Mouse (Mus musculus) 3134 (cell line): ENCODE measurements around the gene Rpl18a.

ENCODE experiments used
- DNase-seq: peaks from one replicate; pipeline ENCODE4 v3.0.0-alpha.2; 2011; ENCODE audit warnings: low spot score; ENCODE audit not compliant: insufficient read length; ENCODE audit errors: extremely low read depth

Rpl18a gene

DNA sequence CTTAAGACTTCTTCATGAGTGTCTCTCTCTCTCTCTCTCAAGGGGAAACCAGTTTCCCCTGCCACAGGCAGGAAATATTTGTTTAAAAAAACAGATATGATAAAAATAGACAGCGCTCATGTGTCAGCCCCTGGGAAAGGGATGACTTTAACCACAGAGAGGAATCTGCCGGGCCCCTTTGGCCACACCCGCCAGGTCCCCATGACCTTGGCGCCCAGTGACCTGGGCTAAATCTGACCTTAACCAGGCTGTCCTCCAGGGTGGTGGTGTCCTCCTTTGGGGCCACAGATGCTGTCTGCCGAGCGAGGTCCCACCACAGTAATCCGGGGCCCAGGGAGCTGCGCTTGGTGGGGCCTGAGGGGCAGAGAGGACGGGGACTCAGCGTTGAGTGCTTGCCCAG, 12.5 kb downstream of the Rpl18a start:
- DNase-seq = no peak

DNA sequence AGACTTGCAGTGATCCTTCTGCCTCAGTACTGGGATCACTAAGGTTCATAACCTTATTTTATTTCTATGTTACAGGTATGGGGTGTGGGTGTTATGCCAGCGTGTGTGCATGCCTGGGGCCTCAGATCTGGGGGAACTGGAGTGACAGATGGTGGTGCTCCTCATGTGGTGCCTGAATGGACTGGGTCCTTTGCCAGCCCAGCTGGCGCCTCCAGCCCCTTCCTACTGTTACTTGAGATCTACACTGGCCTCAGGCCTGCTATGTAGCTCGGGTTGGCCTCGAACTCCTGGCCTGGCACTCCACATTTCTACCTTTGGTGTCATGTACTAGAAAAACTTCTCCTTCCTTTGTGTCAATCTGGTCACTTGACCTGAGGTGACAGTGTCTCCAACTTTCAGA, 13.0 kb downstream of the Rpl18a start:
- DNase-seq = no peak

DNA sequence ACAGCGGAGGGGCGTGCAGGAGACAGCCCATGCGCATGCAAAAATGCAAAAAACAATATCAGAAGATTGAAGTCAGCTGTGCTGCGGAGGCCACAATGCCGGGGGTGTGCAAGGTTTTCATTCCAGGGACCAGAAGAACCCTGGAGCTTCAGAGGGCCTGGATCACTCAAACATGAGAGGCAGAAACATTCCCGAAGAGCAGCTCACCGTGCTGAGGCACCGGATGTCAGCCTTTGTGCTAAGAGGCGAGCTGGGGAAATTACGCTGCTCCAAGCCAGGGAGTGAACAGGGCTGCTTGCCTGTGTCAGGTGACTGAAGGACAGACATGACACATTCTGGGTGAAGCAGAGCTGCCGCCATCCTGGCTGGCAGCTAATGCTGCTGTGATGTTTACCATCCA, 16.7 kb downstream of the Rpl18a start:
- DNase-seq = no peak

DNA sequence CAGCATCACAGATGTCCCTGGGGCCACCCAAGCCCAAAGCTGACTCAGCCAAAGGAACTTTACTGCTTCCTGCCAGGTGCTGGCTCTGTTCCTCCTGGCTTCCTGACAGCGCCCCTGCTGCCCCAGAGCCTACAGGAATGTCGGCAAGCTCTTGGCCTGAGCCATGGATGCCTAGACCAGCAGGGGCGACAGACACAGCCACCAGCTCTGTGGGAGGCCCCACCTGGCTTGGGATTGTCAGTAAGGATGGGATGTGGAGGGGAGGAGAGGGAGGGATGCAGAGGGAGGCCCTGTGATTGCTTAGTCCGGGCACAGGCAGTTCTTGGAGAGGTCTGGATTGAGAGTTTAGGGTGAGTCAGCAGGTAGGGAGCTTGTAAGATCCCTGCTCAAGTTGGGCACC, 17.1 kb downstream of the Rpl18a start:
- DNase-seq = peak; percentile 95

DNA sequence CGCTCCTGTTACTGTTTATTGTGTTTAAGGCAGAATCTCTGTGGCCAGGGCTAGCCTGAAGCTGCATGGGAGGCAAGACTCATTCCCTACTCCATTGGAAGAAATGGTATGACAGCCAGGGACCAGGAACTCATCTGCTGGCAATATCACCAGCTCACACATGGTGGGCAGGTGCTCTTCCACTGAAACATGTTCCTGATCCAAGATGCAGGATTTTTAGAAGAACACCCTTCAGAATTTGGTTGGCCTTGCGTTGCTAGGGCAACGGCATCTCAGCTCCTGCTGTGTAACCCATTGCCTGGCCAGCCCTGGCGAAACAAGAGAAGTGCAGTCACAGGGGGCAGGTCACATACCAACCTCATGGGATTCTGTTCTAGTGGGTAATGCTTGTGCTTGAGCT, 17.7 kb downstream of the Rpl18a start:
- no peak for DNase-seq

DNA sequence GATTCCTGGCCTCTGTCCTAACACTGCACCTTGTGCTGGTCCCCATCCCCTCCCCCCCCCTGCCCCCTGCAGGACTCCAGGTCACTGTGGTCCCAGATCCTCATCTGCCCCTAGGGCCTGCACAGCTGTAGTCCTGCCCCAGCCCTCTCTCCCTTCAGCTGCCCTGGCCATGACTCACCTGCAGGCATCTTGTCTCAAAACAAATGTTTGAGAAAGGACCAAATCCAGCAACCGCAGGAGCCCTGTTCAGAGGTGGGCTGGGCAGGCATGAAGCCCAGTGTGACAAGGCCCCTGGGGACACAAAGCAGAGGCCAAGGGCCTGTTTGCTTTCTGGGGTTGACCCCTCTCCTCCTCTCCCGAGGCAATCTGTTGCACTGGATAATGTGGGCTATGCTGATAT, 19.0 kb downstream of the Rpl18a start:
- peak; percentile 92 for DNase-seq

DNA sequence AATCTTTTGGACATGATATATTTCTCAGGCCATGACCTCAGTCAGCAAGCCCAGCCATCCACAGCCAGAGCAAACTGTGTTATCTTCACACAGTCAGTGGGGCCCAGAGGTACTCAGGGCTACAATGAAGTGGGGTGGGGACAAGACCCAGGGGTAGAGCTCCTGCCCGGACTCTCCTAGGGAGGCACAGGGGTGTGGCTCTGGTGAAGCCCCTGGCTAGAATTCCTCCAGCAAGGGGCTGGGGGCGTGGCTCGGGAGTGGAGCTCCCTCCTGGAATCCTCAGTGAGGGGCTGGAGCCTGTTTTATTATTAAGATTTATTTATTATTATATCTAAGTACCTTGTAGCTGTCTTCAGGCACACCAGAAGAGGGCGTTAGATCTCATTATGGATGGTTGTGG, 20.8 kb downstream of the Rpl18a start:
- DNase-seq = no peak

DNA sequence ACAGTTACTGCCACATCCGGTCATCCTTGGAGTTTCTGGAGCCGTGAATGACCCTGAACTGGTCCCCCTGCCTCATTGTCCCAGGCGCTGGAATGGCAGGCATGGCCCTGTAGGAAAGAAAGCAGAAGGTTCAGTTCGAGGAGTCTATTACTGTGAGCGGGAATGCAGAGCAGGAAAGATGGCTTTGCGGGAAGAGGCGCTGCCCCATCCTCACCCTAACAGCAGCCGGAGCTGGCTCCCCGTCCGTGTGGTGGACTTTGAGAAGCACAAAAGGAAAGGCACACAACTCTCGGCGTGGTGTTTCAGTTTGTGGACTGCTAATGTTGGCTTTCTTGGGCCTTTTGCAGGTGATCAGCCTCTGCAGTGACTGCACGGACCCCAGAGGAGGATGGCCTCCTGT, 22.8 kb downstream of the Rpl18a start:
- DNase-seq = no peak

DNA sequence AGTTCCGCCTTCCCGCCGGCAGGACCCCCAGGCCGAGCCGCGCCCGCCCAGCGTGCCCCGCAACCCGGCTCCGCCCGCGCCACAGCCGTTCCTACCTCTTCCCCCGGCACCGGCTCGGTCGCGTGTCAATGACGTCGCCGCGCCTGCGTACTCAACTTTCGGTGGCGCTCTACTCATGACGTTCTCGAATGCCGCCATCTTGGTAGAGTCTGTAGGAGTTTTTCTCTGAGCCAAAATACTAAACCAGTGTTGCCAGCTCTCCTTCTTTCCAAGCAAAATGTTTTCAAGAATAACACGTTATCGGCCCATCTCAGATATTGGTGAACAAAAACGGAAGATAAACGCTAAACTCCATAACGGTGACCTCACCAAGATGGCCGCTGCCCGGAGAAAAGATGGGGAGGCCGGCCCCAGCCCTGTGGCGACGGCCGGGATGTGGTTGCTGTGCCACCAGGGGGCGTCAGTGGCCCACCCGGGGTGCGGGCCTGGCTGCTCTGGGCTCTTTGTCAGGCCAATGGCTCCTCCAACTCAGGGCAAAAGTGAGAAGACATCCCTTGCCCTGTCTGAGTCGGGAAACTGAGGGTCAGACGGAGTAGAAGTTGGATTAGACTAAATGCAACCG, 23.7 kb downstream of the Rpl18a start, which contains the start of gene Ccdc124:
Ccdc124 (minus strand) TSS at position 572 of the 622 bp plus-strand sequence.
- peak; percentile 91 for DNase-seq

DNA sequence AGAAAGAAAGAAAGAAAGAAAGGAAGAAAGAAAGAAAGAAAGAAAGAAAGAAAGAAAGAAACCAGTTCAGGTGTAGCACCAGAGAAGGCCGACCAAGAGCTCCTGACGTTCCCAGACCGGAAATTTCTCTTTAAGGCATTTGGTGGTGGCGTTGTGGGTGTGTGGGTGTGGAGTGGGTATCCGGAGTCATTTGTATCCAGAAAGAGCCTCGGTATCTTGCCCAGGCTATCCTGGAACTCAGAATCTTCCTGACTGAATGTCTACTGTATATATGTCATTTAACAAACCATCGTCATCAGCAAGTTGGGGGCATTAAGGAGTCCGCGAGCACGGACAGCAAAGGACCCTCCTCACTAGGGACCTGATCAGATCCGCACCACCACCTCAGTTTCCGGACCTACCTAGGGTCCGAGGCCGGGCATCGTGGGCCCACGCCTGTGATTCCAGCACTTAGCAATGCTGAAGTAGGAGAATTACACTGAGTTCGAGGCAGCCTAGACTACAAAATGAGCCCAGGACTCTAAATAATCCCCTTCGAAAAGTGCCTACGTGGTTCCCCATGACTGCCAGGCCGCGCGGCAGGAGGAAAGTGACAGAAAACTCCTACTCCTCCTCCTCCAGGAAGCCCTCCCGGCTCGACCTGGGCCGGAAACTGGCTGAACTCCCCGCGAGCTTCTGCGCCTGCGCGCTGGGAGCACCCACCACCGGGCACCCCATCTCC, 24.4 kb downstream of the Rpl18a start:
- DNase-seq = peak; percentile 49

DNA sequence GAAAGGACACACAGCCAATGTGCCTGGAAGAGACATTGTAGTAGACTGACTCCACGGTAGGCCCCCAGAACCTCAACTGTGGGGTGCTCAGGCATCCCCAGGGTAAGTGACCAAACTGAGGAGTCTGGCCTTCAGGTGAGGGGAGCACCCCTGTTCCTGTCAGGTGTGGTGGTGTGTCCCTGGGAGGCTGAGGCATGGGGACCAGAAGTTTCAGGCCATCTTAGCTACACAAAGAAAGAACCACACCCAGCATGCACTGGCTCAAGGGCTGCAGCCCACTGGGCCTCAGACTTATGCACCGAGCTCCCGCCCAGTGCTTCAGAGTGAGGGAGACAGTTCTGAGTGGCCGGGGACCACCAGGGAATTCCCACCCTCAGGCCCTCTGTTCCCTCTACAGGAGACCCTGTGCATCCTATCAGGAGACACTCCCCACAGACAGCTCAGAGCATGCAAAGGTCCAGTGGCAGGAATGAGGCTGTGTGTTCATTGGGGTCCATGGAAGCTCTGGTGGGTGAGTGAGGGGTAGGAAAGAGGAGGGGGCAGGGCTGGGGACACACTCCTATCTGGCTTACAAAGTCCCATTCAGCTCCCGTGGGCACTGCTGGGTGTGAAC, 25.9 kb downstream of the Rpl18a start:
- no peak for DNase-seq

DNA sequence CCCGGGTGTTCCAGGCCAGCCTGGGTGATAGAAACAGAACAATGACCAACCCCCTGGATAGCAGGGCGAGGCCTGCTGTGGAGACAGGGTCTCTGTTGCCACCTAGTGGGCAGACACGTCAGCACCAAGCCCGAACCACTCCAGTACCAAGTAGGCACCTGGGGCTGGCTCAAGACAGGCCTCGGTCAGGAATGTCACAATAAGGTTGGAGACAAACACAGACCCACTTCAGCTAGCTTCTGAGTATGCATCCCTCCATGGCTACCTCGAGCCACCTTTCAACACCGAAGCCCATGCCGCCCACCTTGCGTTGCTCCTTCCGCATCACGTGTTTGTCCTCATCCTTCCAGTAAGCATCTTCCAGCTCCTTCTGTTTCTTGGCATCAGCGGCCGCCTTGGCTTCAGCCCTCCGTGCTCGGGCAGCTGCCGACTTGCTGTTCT, 27.6 kb downstream of the Rpl18a start:
- DNase-seq = no peak

DNA sequence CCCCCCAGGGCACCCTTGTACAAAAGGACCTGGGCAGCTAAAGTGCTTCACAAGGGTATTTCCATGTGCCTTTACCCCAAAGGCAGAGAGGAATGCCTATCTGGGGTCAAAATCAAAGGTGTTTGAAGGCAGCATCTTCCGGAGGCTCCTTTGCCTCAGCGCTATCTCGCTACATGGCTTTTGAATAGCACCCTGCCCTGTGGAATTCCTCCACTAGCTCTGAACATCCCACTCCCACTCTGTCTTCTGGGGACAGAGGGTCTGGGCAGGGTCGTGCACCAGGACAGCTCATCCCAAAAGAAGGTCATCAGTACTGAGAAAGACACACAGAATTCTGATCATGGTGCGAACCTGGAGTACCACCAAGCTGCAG, 28.0 kb downstream of the Rpl18a start:
- DNase-seq = no peak

DNA sequence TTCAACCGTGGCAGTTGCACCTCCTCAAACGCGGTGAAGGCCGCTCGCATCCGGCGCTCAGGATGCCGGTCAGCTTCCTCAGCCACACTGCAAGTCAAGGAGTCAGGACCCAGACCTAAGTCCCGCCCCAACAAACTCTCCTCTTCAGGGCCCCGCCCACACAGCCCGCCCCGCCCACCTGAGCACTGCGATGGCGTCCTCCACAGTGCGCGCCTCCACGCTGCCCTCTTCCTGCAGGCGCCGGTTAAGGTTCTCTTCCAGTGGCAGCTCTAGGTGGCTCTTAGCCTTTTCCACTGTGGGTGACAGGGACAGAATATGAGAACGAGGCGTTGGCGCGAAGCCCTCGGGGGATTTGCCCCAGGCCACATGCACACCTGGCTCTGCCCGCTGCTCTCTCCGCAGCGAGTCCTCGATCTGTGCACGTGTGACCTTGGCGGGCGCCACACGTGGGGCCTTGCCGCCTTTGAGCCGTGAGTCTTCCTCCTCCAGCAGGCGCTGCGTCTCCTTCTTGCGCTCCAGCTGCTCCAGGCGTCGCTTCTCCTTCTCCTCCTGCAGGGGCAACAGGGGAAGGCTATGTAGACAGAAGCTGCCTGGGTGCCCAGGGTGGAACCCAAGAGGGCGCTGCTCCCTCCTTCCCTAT, 28.5 kb downstream of the Rpl18a start:
- no peak for DNase-seq

DNA sequence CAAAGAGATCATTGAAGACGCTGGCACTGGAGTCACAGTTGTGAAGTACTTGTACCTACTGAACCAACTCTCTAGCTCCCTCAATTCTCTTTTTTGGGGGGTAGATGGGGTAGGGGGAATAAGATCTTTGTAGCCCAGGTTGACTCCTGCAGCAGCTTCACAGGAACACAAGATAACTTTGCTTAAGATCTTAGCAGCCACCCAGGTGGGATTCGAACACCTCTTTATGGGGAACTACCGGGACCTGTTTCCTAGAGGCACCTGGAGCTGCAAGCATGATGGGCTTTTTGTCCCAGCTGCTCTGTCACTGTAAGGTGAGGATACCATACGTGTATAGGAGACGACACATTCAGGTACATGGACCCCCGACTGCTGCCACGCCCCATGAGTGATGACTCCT, 30.6 kb downstream of the Rpl18a start:
- no peak for DNase-seq

DNA sequence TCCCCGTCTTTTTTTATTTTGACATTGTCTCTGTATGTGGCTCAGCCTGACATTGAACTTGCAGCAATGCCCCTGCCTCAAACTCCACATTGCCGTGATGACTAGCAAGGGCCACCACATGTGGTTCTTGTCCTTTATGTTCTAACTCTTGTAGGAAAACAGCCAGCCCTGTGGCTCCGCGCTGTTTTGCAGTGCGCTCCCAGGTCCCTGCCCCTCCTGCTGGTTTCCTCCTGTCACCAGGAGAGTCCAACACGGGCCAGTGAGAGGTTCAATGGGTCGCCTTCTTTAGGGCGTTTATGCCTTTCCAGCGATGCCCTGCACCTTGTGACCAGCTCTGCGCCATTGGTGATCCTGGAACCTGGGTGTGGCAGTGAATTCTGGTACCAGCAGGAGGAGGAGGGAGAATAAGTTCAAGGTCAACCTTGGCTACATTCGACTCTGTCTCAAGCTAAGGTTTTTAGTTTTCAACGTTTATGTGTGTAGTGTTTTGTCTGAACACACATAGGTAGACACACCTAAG, 31.2 kb downstream of the Rpl18a start:
- no peak for DNase-seq

DNA sequence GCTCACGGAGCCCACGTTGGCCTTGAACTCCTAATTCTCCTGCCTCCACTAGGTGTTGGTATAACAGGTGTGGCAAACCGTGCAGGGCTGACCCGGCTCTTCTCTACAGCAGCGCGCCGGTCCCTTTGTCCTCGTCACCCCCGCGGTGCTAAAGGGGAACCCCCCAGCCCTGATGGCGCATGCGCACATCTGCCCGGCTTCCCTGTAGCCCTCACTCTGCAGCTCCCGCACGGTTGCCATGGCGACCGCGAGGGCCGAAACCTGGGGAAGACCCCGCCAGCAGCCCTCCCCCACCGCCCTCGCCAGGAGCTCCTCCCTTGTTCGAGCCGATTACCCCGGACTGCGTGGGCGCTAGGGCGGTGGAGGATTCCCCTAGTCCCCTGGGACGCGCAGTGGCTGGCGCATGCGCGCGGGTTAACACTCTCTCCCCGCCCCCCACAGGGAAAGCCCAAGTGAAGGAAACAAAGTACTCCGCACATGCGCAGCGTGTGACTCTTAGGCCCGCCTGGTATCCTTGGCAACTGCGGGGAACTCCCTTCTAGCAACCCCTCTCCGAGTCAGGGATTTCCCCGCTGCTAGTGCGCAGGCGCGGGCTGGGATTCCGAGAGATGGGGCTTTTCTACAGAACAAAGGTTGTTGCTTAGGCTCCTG, 31.7 kb downstream of the Rpl18a start:
- DNase-seq = peak; percentile 95

DNA sequence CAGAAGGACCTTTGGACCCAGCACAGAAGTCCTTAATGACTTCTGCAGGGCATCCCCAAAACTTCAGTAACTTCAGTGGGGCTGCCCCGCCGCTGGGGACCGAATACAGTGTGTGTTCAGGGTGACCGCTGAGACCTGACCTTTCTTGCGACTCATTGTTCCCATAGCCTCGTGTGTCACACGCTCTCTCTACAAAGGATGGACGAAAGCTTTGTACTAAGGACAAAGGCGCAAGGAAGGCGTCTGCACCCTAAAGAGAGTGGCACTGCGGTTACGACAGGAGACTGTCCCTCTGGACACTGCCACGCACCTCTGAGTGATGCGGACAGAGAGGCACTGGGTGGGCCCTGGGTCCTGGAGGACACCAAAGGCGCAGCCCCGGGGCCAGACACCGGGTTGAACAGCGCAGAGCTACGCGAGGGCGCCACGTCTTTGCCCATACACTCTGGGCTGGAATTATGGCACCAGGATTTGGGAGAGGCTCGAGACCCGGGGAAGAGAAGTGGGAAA, 32.4 kb downstream of the Rpl18a start:
- DNase-seq = peak; percentile 57

DNA sequence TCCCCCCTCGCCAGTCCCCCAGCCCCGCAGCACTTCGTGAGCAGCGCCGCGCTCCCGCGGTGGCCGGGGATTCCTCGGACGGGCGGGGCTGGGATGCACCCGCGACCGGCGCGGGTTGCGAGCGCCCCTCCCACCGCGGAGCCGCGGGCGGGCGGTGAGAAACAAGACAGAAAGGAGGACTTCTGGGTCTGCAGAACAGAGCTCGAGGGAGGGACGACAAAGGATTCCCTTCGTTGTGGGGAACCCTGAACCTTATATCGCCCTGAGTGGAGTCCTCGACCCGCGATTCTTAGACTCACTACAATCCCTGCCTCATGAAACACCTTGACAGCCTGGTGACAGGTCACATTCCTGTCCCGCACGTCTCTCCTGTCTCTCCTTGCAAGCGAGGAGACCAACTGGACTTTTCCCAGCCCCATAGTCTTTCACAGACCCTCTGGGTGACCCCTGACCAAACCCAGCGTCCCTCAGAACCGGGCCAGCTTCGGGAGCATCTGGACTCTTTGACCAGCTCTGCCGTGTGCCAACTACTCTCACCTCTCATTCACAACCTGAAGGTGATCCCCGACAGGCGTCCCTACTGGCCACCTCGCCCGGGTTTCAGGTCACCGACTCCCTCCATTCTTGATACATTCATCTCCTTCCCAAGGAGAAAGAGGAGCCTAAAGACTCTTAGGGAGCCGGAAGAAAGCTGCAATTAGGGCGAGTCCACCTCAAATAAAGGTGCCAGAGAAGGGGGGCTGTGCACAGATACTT, 33.1 kb downstream of the Rpl18a start:
- peak; percentile 54 for DNase-seq
